Mouse (Mus musculus) embryonic fibroblast, embryonic 13.5 days (primary cell): ENCODE results near the gene Sufu.

Source experiments
- CTCF ChIP-seq: IDR thresholded peaks from 2 replicates; pipeline ENCODE4 v1.5.1; 2011; ENCODE audit warnings: mild to moderate bottlenecking, control low read depth, low read length, moderate library complexity, borderline replicate concordance; ENCODE audit not compliant: insufficient read depth
- POLR2A ChIP-seq: IDR thresholded peaks from 2 replicates; pipeline ENCODE4 v1.6.1; 2011; ENCODE audit warnings: low read depth, mild to moderate bottlenecking, control low read depth, low read length, moderate library complexity

- TF ChIP-seq POLR2A (no peak), CTCF (no peak)
Measured at GRCm38 (mm10) chr19:46510401-46510800, 113.7 kb downstream of the Sufu start.
